Mouse (Mus musculus): ENCODE data around the gene Cfap58. TPM values are rescaled to one million over a fixed set of nuclear protein-coding genes. Genes with fewer than 3 reads are reported as not detected.

Gene Cfap58
- total and polyA plus RNA-seq, 3 experiments = 0.02 to 2.1 (median 1.9) TPM

- intact Hi-C loops (cut with DNase I) = no loop called here
- Histone ChIP-seq H3K27me3 (ENCODE audit: control insufficient read depth, insufficient read depth, low read length) (no peaks in the 10 kb centered on the region), H3K27ac (no peak overlapping the region), H3K4me3 (no peak overlapping the region), H3K79me2 (replicated peaks; ENCODE audit: control insufficient read depth, insufficient read depth, low read length) (no peaks in the 10 kb centered on the region), H3K4me1 (ENCODE audit: control insufficient read depth, insufficient read depth, low read length) (peaks cover 1% of the 10 kb centered on the region; the same call in 1 of the 2 replicates), H3K36me3 (ENCODE audit: control insufficient read depth, insufficient read depth, low read length) (no peaks in the 10 kb centered on the region), H3K9ac (ENCODE audit: low read depth, low read length) (no peak overlapping the region)
- no peak for TF ChIP-seq EP300 (IDR thresholded peaks at IDR 0.05; ENCODE audit: insufficient read depth, low read depth, low read length)
- no peak for DNase-seq
- 64% methylated on average over 15 of the region's 15 CpGs for WGBS
Observed at GRCm38 (mm10) chr19:48009586-48010331, 72.3 kb downstream of the Cfap58 start.

- no peak for DNase-seq
- no peak overlapping the region for H3K4me3 ChIP-seq
- WGBS = 62% methylated on average over 13 of the region's 13 CpGs
- H3K27me3 ChIP-seq (ENCODE audit: control insufficient read depth, insufficient read depth, low read length) = no peaks in the 10 kb centered on the region
- H3K9ac ChIP-seq (ENCODE audit: low read depth, low read length) = no peak overlapping the region
- TF ChIP-seq POLR2A (IDR thresholded peaks at IDR 0.05; ENCODE audit: insufficient read depth, low read depth, low read length) (no peak), EP300 (IDR thresholded peaks at IDR 0.05; ENCODE audit: insufficient read depth, low read depth, low read length) (no peak), CTCF (IDR thresholded peaks at IDR 0.05) (no peak)
- H3K36me3 ChIP-seq (ENCODE audit: control insufficient read depth, insufficient read depth, low read length) = no peaks in the 10 kb centered on the region
- intact Hi-C loops (cut with DNase I) = no loop called here
- no peak overlapping the region for H3K27ac ChIP-seq
- no peaks in the 10 kb centered on the region for H3K4me1 ChIP-seq (ENCODE audit: control insufficient read depth, insufficient read depth, low read length)
- no peaks in the 10 kb centered on the region for H3K79me2 ChIP-seq (replicated peaks; ENCODE audit: control insufficient read depth, insufficient read depth, low read length)
Observed at GRCm38 (mm10) chr19:48020103-48020502, 82.6 kb downstream of the Cfap58 start.

GRCm38 (mm10) chr19:48021435-48021834 is 84.0 kb downstream of the Cfap58 start:
- 78% methylated on average over 15 of the region's 15 CpGs for WGBS
- Histone ChIP-seq H3K4me3 (no peak overlapping the region), H3K9ac (ENCODE audit: low read depth, low read length) (no peak overlapping the region), H3K79me2 (replicated peaks; ENCODE audit: control insufficient read depth, insufficient read depth, low read length) (no peaks in the 10 kb centered on the region), H3K27ac (no peak overlapping the region), H3K4me1 (ENCODE audit: control insufficient read depth, insufficient read depth, low read length) (no peaks in the 10 kb centered on the region), H3K36me3 (ENCODE audit: control insufficient read depth, insufficient read depth, low read length) (no peaks in the 10 kb centered on the region), H3K27me3 (ENCODE audit: control insufficient read depth, insufficient read depth, low read length) (no peaks in the 10 kb centered on the region)
- intact Hi-C loops (cut with DNase I) = no loop called here
- no peak for DNase-seq
- TF ChIP-seq EP300 (IDR thresholded peaks at IDR 0.05; ENCODE audit: insufficient read depth, low read depth, low read length) (no peak), CTCF (IDR thresholded peaks at IDR 0.05) (no peak), POLR2A (IDR thresholded peaks at IDR 0.05; ENCODE audit: insufficient read depth, low read depth, low read length) (no peak)

- no peaks in the 10 kb centered on the region for H3K36me3 ChIP-seq (ENCODE audit: control insufficient read depth, insufficient read depth, low read length)
- intact Hi-C loops (cut with DNase I) = no loop called here
Observed at GRCm38 (mm10) chr19:48022763-48023162, 85.3 kb downstream of the Cfap58 start.

GRCm38 (mm10) chr19:48023726-48024125 is 86.3 kb downstream of the Cfap58 start:
- intact Hi-C loops (cut with DNase I) = no loop called here
- Histone ChIP-seq H3K4me1 (ENCODE audit: control insufficient read depth, insufficient read depth, low read length) (no peaks in the 10 kb centered on the region), H3K27me3 (ENCODE audit: control insufficient read depth, insufficient read depth, low read length) (no peaks in the 10 kb centered on the region)

More at GRCm38 (mm10) chr19:48022763-48023162, 85.3 kb downstream of the Cfap58 start:
- H3K27me3 ChIP-seq (ENCODE audit: control insufficient read depth, insufficient read depth, low read length) = no peaks in the 10 kb centered on the region
- no peaks in the 10 kb centered on the region for H3K4me1 ChIP-seq (ENCODE audit: control insufficient read depth, insufficient read depth, low read length)
- WGBS = 83% methylated on average over 5 of the region's 5 CpGs
- no peak for TF ChIP-seq CTCF (IDR thresholded peaks at IDR 0.05)
- TF ChIP-seq POLR2A (IDR thresholded peaks at IDR 0.05; ENCODE audit: insufficient read depth, low read depth, low read length) = no peak
- TF ChIP-seq EP300 (IDR thresholded peaks at IDR 0.05; ENCODE audit: insufficient read depth, low read depth, low read length) = no peak
- no peak overlapping the region for H3K4me3 ChIP-seq
- no peak overlapping the region for H3K27ac ChIP-seq
- no peak overlapping the region for H3K9ac ChIP-seq (ENCODE audit: low read depth, low read length)
- no peak for DNase-seq
- H3K79me2 ChIP-seq (replicated peaks; ENCODE audit: control insufficient read depth, insufficient read depth, low read length) = no peaks in the 10 kb centered on the region

GRCm38 (mm10) chr19:48025366-48025765 is 87.9 kb downstream of the Cfap58 start:
- no peak for TF ChIP-seq EP300 (IDR thresholded peaks at IDR 0.05; ENCODE audit: insufficient read depth, low read depth, low read length)
- Histone ChIP-seq H3K27ac (no peak overlapping the region), H3K36me3 (ENCODE audit: control insufficient read depth, insufficient read depth, low read length) (no peaks in the 10 kb centered on the region), H3K9ac (ENCODE audit: low read depth, low read length) (no peak overlapping the region), H3K4me3 (no peak overlapping the region), H3K4me1 (ENCODE audit: control insufficient read depth, insufficient read depth, low read length) (no peaks in the 10 kb centered on the region), H3K79me2 (replicated peaks; ENCODE audit: control insufficient read depth, insufficient read depth, low read length) (no peaks in the 10 kb centered on the region), H3K27me3 (ENCODE audit: control insufficient read depth, insufficient read depth, low read length) (no peaks in the 10 kb centered on the region)
- 63% methylated on average over 8 of the region's 8 CpGs for WGBS
- intact Hi-C loops (cut with DNase I) = no loop called here
- no peak for DNase-seq

More at GRCm38 (mm10) chr19:48023726-48024125, 86.3 kb downstream of the Cfap58 start:
- Histone ChIP-seq H3K79me2 (replicated peaks; ENCODE audit: control insufficient read depth, insufficient read depth, low read length) (no peaks in the 10 kb centered on the region), H3K36me3 (ENCODE audit: control insufficient read depth, insufficient read depth, low read length) (no peaks in the 10 kb centered on the region), H3K27ac (no peak overlapping the region), H3K9ac (ENCODE audit: low read depth, low read length) (no peak overlapping the region), H3K4me3 (no peak overlapping the region)
- TF ChIP-seq EP300 (IDR thresholded peaks at IDR 0.05; ENCODE audit: insufficient read depth, low read depth, low read length) = no peak
- no peak for TF ChIP-seq CTCF (IDR thresholded peaks at IDR 0.05)
- no peak for TF ChIP-seq POLR2A (IDR thresholded peaks at IDR 0.05; ENCODE audit: insufficient read depth, low read depth, low read length)
- DNase-seq = no peak
- 79% methylated on average over 10 of the region's 10 CpGs for WGBS
